Mouse (Mus musculus) ES-Bruce4 (cell line): ENCODE measurements around the gene Emx1.

ENCODE experiments used
- CTCF ChIP-seq: IDR thresholded peaks from one replicate; pipeline ENCODE4 v1.8.1; 2011; ENCODE audit warnings: low read depth, low read length
- POLR2A ChIP-seq: IDR thresholded peaks from one replicate; pipeline ENCODE4 v1.8.1; 2011; ENCODE audit warnings: low read length; ENCODE audit not compliant: insufficient read depth

DNA sequence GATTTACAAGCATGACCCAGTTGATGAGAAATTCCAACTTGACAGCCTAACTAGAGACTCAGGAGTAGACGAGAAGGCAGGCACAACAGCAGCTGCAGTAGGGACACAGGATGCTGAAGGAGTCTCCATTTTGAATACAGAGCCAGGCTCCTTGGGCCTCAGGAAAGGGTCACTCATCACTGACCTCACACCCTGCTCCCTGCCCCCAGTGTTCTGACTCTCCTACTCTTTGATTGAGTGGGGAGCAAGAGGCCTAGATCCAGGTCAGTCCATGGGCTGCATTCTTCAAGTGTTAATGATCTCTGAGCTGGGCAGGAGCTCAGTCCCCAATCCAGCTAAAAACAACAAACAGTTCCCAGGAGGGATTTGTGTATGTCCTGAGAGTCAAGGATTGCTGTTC lies 23.4 kb downstream of the Emx1 start:
- TF ChIP-seq CTCF (no peak), POLR2A (no peak)
